Mouse (Mus musculus) CH12F3 (cell line): ENCODE results near the gene Ccdc124.
"Not testable (repeated sequence)": the region's sequence is repeated elsewhere in the genome, so short reads cannot be mapped to it uniquely, and the experiment has no call there.

Source experiments
- in situ Hi-C: fragments of 300-500 bp; cut with MboI; formaldehyde crosslinking; loops from 2 replicates; pipeline ENCODE4 v1.14.3; 2020; ENCODE audit warnings: low sequenced_read_pairs

Ccdc124 gene

GRCm38 (mm10) chr8:70827010-70827409 is 46.7 kb downstream of the Ccdc124 start:
- in situ Hi-C loops: no loop called here

- in situ Hi-C loops: no loop called here
Observed at GRCm38 (mm10) chr8:70825816-70826215, 47.9 kb downstream of the Ccdc124 start.

GRCm38 (mm10) chr8:70823802-70824201 is 49.9 kb downstream of the Ccdc124 start:
- in situ Hi-C loops: no loop called here

- in situ Hi-C loops: not testable (repeated sequence)
Observed at GRCm38 (mm10) chr8:70822594-70822993, 51.1 kb downstream of the Ccdc124 start.

- in situ Hi-C loops: no loop called here
Observed at GRCm38 (mm10) chr8:70821992-70822391, 51.7 kb downstream of the Ccdc124 start.

GRCm38 (mm10) chr8:70821399-70821962 is 52.3 kb downstream of the Ccdc124 start:
- in situ Hi-C loops: no loop called here

- in situ Hi-C loops: no loop called here
Observed at GRCm38 (mm10) chr8:70820101-70820935, 53.4 kb downstream of the Ccdc124 start.
